Mouse (Mus musculus): ENCODE results near the gene Zan.

GRCm38 (mm10) chr5:137404081-137404480 lies 72.8 kb downstream of the Zan start:
- TF ChIP-seq USF1 (IDR thresholded peaks at IDR 0.05; ENCODE audit: low read depth) (no peak), CTCF (IDR thresholded peaks at IDR 0.05; ENCODE audit: control insufficient read depth, insufficient read depth, insufficient read length) (no peak), MYOG (IDR thresholded peaks at IDR 0.05; ENCODE audit: control insufficient read depth, extremely low read depth, insufficient read length) (no peak), MAX (IDR thresholded peaks at IDR 0.05) (no peak), FOSL1 (IDR thresholded peaks at IDR 0.05; ENCODE audit: insufficient read depth, low read length, poor library complexity, severe bottlenecking) (no peak), CEBPB (IDR thresholded peaks at IDR 0.05; ENCODE audit: low read depth) (no peak)
